Mouse (Mus musculus): ENCODE results near the gene Rarb.

GRCm38 (mm10) chr14:16695453-16696120 is 123.4 kb downstream of the Rarb start:
- TF ChIP-seq CTCF (IDR thresholded peaks at IDR 0.05; ENCODE audit: low read depth, low read length) (no peak), GATA1 (IDR thresholded peaks at IDR 0.05; ENCODE audit: borderline replicate concordance, low read length) (no peak), POLR2AphosphoS5 (IDR thresholded peaks at IDR 0.05; ENCODE audit: insufficient replicate concordance, low read depth, low read length) (no peak)
